Mouse (Mus musculus) frontal cortex, adult (tissue): ENCODE measurements at regions not wholly inside any gene's neighbourhood (a gene's known extent, or its start where the extent isn't known, plus 50 kb on each side); places are given as distances from the start of the nearest gene placed in this dataset.

Experiments used
- ATAC-seq: cut with Nextera tagmentation; 2 replicates; pipeline ENCODE4 v1.9.2; 2017; ENCODE audit warnings: mild to moderate bottlenecking, moderate library complexity, mixed read lengths; ENCODE audit not compliant: low TSS enrichment

DNA sequence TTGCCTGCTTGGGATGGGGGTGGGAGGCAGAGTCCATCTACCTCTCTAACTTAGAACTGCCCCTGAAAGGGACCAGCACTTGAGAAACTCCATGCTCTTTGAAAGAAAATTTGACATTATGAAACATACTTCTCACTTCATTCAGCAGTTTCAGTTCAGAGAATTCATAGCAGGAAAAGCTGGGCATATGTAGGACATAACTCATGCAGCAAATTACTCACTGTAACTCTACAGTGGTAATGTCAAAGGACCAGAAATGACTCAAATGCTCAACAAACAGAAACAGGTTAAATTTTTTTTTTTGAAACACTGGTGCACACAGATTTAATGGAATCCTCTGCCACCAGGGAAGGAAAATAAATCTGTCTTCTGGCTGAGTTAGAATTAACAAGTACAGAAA lies 56.5 kb upstream of the Arnt2 start:
- peak; percentile 96 for ATAC-seq

DNA sequence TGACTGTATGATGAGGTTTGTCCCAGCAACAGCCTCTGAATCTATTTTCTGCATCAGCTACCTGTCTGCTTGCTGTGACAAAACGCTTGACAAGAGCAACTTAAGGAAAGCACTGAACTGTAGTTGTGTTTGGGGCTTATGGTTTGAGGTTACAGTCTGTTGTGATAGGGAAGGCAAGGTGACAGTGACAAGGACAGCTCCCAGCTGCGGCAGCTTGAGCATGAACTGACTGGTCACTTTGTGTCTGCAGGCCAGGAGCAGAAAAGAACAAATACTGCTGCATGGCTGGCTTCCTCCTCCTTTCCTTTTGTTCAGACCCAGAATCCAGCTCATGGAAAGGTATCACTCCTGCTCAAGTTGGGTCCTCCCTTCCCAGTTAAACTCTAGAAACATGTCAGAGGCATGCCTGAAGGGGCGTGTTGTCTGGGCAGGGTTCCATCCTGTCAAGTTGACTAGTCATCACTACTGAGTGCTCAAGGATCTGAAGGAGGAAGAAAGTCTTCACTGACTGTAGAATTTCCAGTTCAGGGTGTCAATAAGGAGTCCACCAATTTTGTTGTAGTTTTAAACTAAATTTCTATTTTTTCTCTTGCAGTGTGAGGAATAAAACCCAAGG lies 55.7 kb upstream of the Arnt2 start:
- no peak for ATAC-seq
